In the genomic region with DNA sequence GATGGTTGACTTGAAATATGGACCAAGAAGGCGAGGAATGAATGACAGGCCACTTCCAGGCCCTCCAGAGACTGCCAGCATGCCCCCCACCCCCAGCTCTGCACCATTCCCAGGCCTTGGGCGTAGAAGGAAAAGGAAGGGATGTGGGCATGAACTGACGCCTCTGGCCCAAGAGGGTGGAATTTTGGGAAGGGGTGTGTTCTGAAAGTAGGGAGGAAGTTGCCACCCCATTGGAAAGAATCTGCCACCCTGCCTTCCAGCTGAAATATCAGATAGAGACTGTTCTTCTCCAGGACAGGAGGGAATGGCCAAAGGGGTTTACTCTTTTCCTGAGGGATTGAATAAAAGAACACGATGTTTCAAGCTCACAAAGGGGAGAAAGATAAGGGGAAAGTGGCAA, we compare ENCODE assay signal across 36 mouse cellular contexts.
"Had no signal": no experiment of that assay in that cellular context is flagged by ENCODE, and none has a peak within 500 bp of the region (broad histone marks: within the 10 kb centered on the region; RNA-seq: fewer than 3 reads in every experiment).

No protein-coding gene starts in this region.

- H3K9ac ChIP-seq: heart, embryonic 12.5 days; heart, embryonic 13.5 days; heart, embryonic 15.5 days; hindbrain, embryonic 12.5 days; hindbrain, embryonic 13.5 days; hindbrain, embryonic 14.5 days; hindbrain, embryonic 15.5 days; intestine, embryonic 15.5 days; kidney, embryonic 15.5 days had no signal

- H3K4me2 ChIP-seq: heart, embryonic 11.5 days; heart, embryonic 12.5 days; heart, embryonic 13.5 days; heart, embryonic 15.5 days; hindbrain, embryonic 12.5 days; hindbrain, embryonic 13.5 days; hindbrain, embryonic 14.5 days; hindbrain, embryonic 15.5 days; intestine, embryonic 15.5 days; kidney, embryonic 15.5 days had no signal

- H3K4me1 ChIP-seq: heart, embryonic 15.5 days; hindbrain, embryonic 10.5 days; hindbrain, embryonic 12.5 days; hindbrain, embryonic 13.5 days; hindbrain, embryonic 15.5 days; intestine, embryonic 15.5 days; kidney, embryonic 15.5 days had no signal

- H3K27ac ChIP-seq: heart, adult 2 months; heart, embryonic 13.5 days; heart, embryonic 15.5 days; hindbrain, embryonic 10.5 days; hindbrain, embryonic 12.5 days; hindbrain, embryonic 13.5 days; hindbrain, embryonic 14.5 days; hindbrain, embryonic 15.5 days; hindbrain, postnatal 0 days; intestine, embryonic 15.5 days; kidney, embryonic 15.5 days; kidney, postnatal 0 days; layer of hippocampus, adult 2 months had no signal

- DNase-seq: heart, adult 18-20 months; heart, adult 2 months; heart, postnatal 10 days; heart, postnatal 14 days; heart, postnatal 36 days; heart, postnatal 4 days; kidney, adult 11 months; kidney, adult 18-20 months; kidney, adult 2 months; kidney, adult 8-10 months; kidney, adult 9 months; kidney, postnatal 10 days; kidney, postnatal 14 days; kidney, postnatal 25 days; kidney, postnatal 36 days; kidney, postnatal 4 days; layer of hippocampus, adult 9-11 months; layer of hippocampus, postnatal 36 days had no signal

- H3K36me3 ChIP-seq: heart, embryonic 12.5 days; heart, embryonic 13.5 days; heart, embryonic 15.5 days; hindbrain, embryonic 10.5 days; hindbrain, embryonic 12.5 days; hindbrain, embryonic 13.5 days; hindbrain, embryonic 15.5 days; intestine, embryonic 15.5 days; kidney, embryonic 15.5 days had no signal

- H3K27me3 ChIP-seq: heart, embryonic 12.5 days; heart, embryonic 13.5 days; heart, embryonic 15.5 days; hindbrain, embryonic 12.5 days; hindbrain, embryonic 13.5 days; hindbrain, embryonic 15.5 days; intestine, embryonic 15.5 days; kidney, embryonic 15.5 days had no signal

- H3K9me3 ChIP-seq: heart, embryonic 12.5 days; heart, embryonic 13.5 days; heart, embryonic 15.5 days; hindbrain, embryonic 10.5 days; hindbrain, embryonic 12.5 days; hindbrain, embryonic 13.5 days; hindbrain, embryonic 15.5 days; intestine, embryonic 15.5 days; kidney, embryonic 15.5 days had no signal

- ATAC-seq: hindbrain, embryonic 16.5 days; hindbrain, postnatal 0 days; inflammation-experienced regulatory T-cells, adult 6 months; intestine, embryonic 15.5 days; intestine, embryonic 16.5 days; intestine, postnatal 0 days had no signal

- H3K4me3 ChIP-seq: heart, adult 2 months; heart, embryonic 12.5 days; heart, embryonic 13.5 days; heart, embryonic 15.5 days; hindbrain, embryonic 10.5 days; hindbrain, embryonic 12.5 days; hindbrain, embryonic 13.5 days; hindbrain, embryonic 15.5 days; intestine, embryonic 15.5 days; kidney, embryonic 15.5 days; layer of hippocampus, adult 2 months had no signal
